Mouse (Mus musculus): ENCODE measurements around the gene Fgfr1op.
"Not testable (repeated sequence)": the region's sequence is repeated elsewhere in the genome, so short reads cannot be mapped to it uniquely, and the experiment has no call there.

The Fgfr1op gene

GRCm38 (mm10) chr17:8170331-8170730, 5.0 kb downstream of the Fgfr1op start:
- peak; percentile 71 to 74 for DNase-seq (ENCODE audit: low spot score in 2 of 2)

- no peak for DNase-seq (ENCODE audit: low spot score in 2 of 2)
These were observed 5.8 kb downstream of the Fgfr1op start for GRCm38 (mm10) chr17:8171081-8171480.

- DNase-seq (ENCODE audit: low spot score in 2 of 2), result no peak
These were observed 11.8 kb downstream of the Fgfr1op start for GRCm38 (mm10) chr17:8177090-8177489.

- DNase-seq (ENCODE audit: low spot score in 2 of 2), result no peak
These were observed 18.5 kb downstream of the Fgfr1op start for GRCm38 (mm10) chr17:8183815-8184214.

- no peak for DNase-seq (ENCODE audit: low spot score in 2 of 2)
These were observed 18.9 kb downstream of the Fgfr1op start for GRCm38 (mm10) chr17:8184217-8184616.

GRCm38 (mm10) chr17:8193678-8194077, 28.4 kb downstream of the Fgfr1op start:
- DNase-seq (ENCODE audit: low spot score in 2 of 2), result no peak

- DNase-seq (ENCODE audit: low spot score in 2 of 2), result peak; percentile 72 to 76
These were observed 30.5 kb downstream of the Fgfr1op start for GRCm38 (mm10) chr17:8195685-8196376.

GRCm38 (mm10) chr17:8197652-8198051, 32.4 kb downstream of the Fgfr1op start:
- peak; percentile 36 to 59 for DNase-seq (ENCODE audit: low spot score in 2 of 2)

GRCm38 (mm10) chr17:8199067-8199935, 34.0 kb downstream of the Fgfr1op start:
- DNase-seq (ENCODE audit: low spot score in 2 of 2), result no peak

GRCm38 (mm10) chr17:8199936-8200330, 34.6 kb downstream of the Fgfr1op start:
- DNase-seq (ENCODE audit: low spot score in 2 of 2), result no peak

GRCm38 (mm10) chr17:8203487-8203886, 38.2 kb downstream of the Fgfr1op start:
- DNase-seq (ENCODE audit: low spot score in 2 of 2), result no peak

GRCm38 (mm10) chr17:8205221-8205631, 39.9 kb downstream of the Fgfr1op start:
- DNase-seq (ENCODE audit: low spot score in 2 of 2), result not testable (repeated sequence)

GRCm38 (mm10) chr17:8206691-8207090, 41.4 kb downstream of the Fgfr1op start:
- no peak for DNase-seq (ENCODE audit: low spot score in 2 of 2)

- no peak for DNase-seq (ENCODE audit: low spot score in 2 of 2)
These were observed 44.4 kb downstream of the Fgfr1op start for GRCm38 (mm10) chr17:8209696-8210095.

- peak; percentile 48 to 49 for DNase-seq (ENCODE audit: low spot score in 2 of 2)
These were observed 44.9 kb downstream of the Fgfr1op start for GRCm38 (mm10) chr17:8210170-8210569.

- no peak for DNase-seq (ENCODE audit: low spot score in 2 of 2)
These were observed 45.4 kb downstream of the Fgfr1op start for GRCm38 (mm10) chr17:8210675-8211074.

GRCm38 (mm10) chr17:8211399-8211798, 46.1 kb downstream of the Fgfr1op start:
- no peak for DNase-seq (ENCODE audit: low spot score in 2 of 2)

- DNase-seq (ENCODE audit: low spot score in 2 of 2), result no peak
These were observed 49.1 kb downstream of the Fgfr1op start for GRCm38 (mm10) chr17:8214369-8214768.

GRCm38 (mm10) chr17:8215016-8215745, 49.9 kb downstream of the Fgfr1op start:
- no peak for DNase-seq (ENCODE audit: low spot score in 2 of 2)

GRCm38 (mm10) chr17:8223225-8223624, 57.9 kb downstream of the Fgfr1op start:
- DNase-seq (ENCODE audit: low spot score in 2 of 2), result no peak

GRCm38 (mm10) chr17:8224072-8224471, 58.8 kb downstream of the Fgfr1op start:
- DNase-seq (ENCODE audit: low spot score in 2 of 2), result peak; percentile 53 to 66

GRCm38 (mm10) chr17:8225166-8225565, 59.9 kb downstream of the Fgfr1op start:
- DNase-seq (ENCODE audit: low spot score in 2 of 2), result peak; percentile 71 to 72
